Mouse (Mus musculus) left cerebral cortex, adult 11 months (tissue): ENCODE data around the gene Prkcd.

ENCODE experiments used
- DNase-seq: peaks from one replicate; pipeline ENCODE4 v3.0.0; 2022; ENCODE audit warnings: low spot score

Prkcd gene

GRCm38 (mm10) chr14:30625856-30626726 is at the start of gene Prkcd:
Prkcd (minus strand) TSS chr14:30626210.
- no peak for DNase-seq

GRCm38 (mm10) chr14:30674947-30675346 is 48.9 kb upstream of the Prkcd start:
- no peak for DNase-seq

- peak; percentile 83 for DNase-seq
Observed at GRCm38 (mm10) chr14:30671986-30672312, 45.9 kb upstream of the Prkcd start.

- DNase-seq = no peak
Observed at GRCm38 (mm10) chr14:30671095-30671985, 45.3 kb upstream of the Prkcd start.

GRCm38 (mm10) chr14:30670161-30670560 is 44.2 kb upstream of the Prkcd start:
- no peak for DNase-seq

GRCm38 (mm10) chr14:30666604-30667003 is 40.6 kb upstream of the Prkcd start:
- no peak for DNase-seq

GRCm38 (mm10) chr14:30666061-30666460 is 40.1 kb upstream of the Prkcd start:
- no peak for DNase-seq

GRCm38 (mm10) chr14:30655531-30655930 is 29.5 kb upstream of the Prkcd start:
- DNase-seq = no peak

- no peak for DNase-seq
Observed at GRCm38 (mm10) chr14:30654691-30655228, 28.8 kb upstream of the Prkcd start.

- DNase-seq = peak; percentile 93
Observed at GRCm38 (mm10) chr14:30653943-30654659, 28.1 kb upstream of the Prkcd start, which contains the start of gene Rft1. Rft1 (plus strand) TSS chr14:30654360.

- no peak for DNase-seq
Observed at GRCm38 (mm10) chr14:30650969-30651368, 25.0 kb upstream of the Prkcd start.

- DNase-seq = no peak
Observed at GRCm38 (mm10) chr14:30649745-30650144, 23.7 kb upstream of the Prkcd start.

GRCm38 (mm10) chr14:30648478-30648877 is 22.5 kb upstream of the Prkcd start:
- DNase-seq = no peak

- no peak for DNase-seq
Observed at GRCm38 (mm10) chr14:30646486-30646885, 20.5 kb upstream of the Prkcd start.

- DNase-seq = no peak
Observed at GRCm38 (mm10) chr14:30645066-30645465, 19.1 kb upstream of the Prkcd start.

GRCm38 (mm10) chr14:30644026-30644425 is 18.0 kb upstream of the Prkcd start:
- DNase-seq = no peak

- no peak for DNase-seq
Observed at GRCm38 (mm10) chr14:30641748-30642147, 15.7 kb upstream of the Prkcd start.

- no peak for DNase-seq
Observed at GRCm38 (mm10) chr14:30638686-30639085, 12.7 kb upstream of the Prkcd start.

GRCm38 (mm10) chr14:30638009-30638408 is 12.0 kb upstream of the Prkcd start:
- no peak for DNase-seq

- DNase-seq = no peak
Observed at GRCm38 (mm10) chr14:30637087-30637486, 11.1 kb upstream of the Prkcd start.

GRCm38 (mm10) chr14:30636499-30636898 is 10.5 kb upstream of the Prkcd start:
- DNase-seq = no peak
